Mouse (Mus musculus) liver, embryonic 11.5 days (tissue): ENCODE results near the gene Nlk. TPM values are rescaled to one million over a fixed set of nuclear protein-coding genes. Genes with fewer than 3 reads are reported as not detected.

Source experiments
- ATAC-seq: fragments of 200-750 bp; cut with Nextera tagmentation; replicated peaks from 2 replicates; pipeline ENCODE4 v1.8.0; 2017; ENCODE audit warnings: moderate number of reproducible peaks, mild to moderate bottlenecking, moderate TSS enrichment, moderate library complexity; ENCODE audit not compliant: low FRiP score
- DNase-seq: peaks from one replicate; pipeline ENCODE4 v3.0.0-alpha.2; 2017; ENCODE audit warnings: low spot score
- H3K27ac ChIP-seq: fragments of 300-500 bp; sonication (generic); 2 replicates; pipeline ENCODE4 v1.5.1; 2014; ENCODE audit warnings: mild to moderate bottlenecking, low read depth, low read length, control low read depth
- H3K27me3 ChIP-seq: fragments of 300-500 bp; sonication (generic); replicated peaks from 2 replicates; pipeline ENCODE4 v1.6.1; 2014; ENCODE audit warnings: low read length, mixed read lengths; ENCODE audit not compliant: control insufficient read depth, insufficient read depth
- H3K36me3 ChIP-seq: fragments of 300-500 bp; sonication (generic); 2 replicates; pipeline ENCODE4 v1.6.1; 2014; ENCODE audit warnings: mild to moderate bottlenecking, low read length, moderate library complexity, mixed read lengths; ENCODE audit not compliant: control insufficient read depth, insufficient read depth
- H3K4me1 ChIP-seq: fragments of 300-500 bp; sonication (generic); replicated peaks from 2 replicates; pipeline ENCODE4 v1.6.1; 2014; ENCODE audit warnings: low read length, mixed read lengths; ENCODE audit not compliant: control insufficient read depth, insufficient read depth
- H3K4me2 ChIP-seq: fragments of 300-500 bp; sonication (generic); 2 replicates; pipeline ENCODE4 v1.6.1; 2014; ENCODE audit warnings: mild to moderate bottlenecking, control low read depth, moderate library complexity
- H3K4me3 ChIP-seq: fragments of 300-500 bp; sonication (generic); 2 replicates; pipeline ENCODE4 v1.5.1; 2014; ENCODE audit warnings: low read depth, low read length, control low read depth
- H3K9ac ChIP-seq: fragments of 300-500 bp; sonication (generic); 2 replicates; pipeline ENCODE4 v1.6.1; 2014; ENCODE audit warnings: low read depth, low read length, control low read depth
- H3K9me3 ChIP-seq: fragments of 300-500 bp; sonication (generic); 2 replicates; pipeline ENCODE4 v1.6.1; 2016; ENCODE audit warnings: low read length, inconsistent platforms, mixed read lengths; ENCODE audit not compliant: control insufficient read depth
- WGBS: fragments of 180-500 bp; shearing (Covaris S2); extraction: QIAGEN DNeasy Blood & Tissue Kit; methylation state at CpG from one replicate; pipeline ENCODE4 v1.1.7; 2014; 5-methylcytosine and 5-hydroxymethylcytosine counted together
- polyA plus RNA-seq: library from polyadenylated mRNA; unstranded; fragments of >200 nt; fragmentation: Nextera tagmentation; extraction: Ambion mirVana; gene quantifications from 2 replicates; pipeline ENCODE4 v1.2.1, GENCODE M21; 2014

The Nlk gene
- polyA plus RNA-seq, 1 experiment from 2014 or later: 17.2 TPM

DNA sequence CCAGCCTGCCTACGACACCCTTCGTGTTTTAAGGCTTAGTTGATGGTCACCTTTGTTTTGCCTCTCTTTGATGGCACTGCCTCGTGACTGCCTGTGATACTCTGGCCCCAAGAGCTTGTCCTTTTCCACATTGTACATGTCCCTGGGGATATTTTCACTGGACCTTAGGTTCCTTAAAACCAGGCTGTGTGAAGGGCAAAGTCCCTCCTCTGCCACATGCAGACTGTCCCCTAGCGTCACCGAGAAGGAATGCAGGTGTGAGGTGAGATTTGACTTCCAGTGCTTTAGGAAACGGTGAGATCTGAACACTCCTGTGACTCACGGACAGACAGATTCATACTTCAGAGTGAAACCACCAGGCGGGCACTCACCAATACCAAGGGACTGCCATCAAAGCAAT is 139.9 kb downstream of the Nlk start:
- no peak for ATAC-seq
- DNase-seq: no peak
- H3K36me3 ChIP-seq: no peaks in the 10 kb centered on the region

DNA sequence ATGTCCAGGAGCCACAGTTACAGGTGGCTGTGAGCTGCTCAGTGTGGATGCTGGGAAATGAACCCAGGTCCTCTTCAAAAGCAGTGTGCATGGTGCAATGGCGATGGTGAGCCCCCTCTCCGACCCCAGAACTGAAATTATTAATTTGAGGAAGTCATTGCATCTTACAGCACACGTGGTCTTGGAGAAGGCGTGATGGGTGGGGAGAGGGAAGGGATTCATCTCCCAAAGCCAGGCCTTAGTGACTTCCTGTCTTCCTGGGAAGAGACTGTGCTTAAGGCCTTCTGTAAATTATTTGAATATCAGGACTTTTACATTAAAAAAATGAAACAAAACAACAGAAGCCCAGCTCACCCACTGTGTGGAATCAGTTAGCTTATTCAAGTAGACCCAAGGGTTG is 141.1 kb downstream of the Nlk start:
- no peaks in the 10 kb centered on the region for H3K36me3 ChIP-seq
- no peak for ATAC-seq
- DNase-seq: no peak
- no peaks in the 10 kb centered on the region for H3K9me3 ChIP-seq
- H3K4me2 ChIP-seq: no peak overlapping the region
- H3K27ac ChIP-seq: no peak overlapping the region
- H3K9ac ChIP-seq: no peak overlapping the region
- 69% methylated on average over 4 of the region's 4 CpGs for WGBS
- H3K4me1 ChIP-seq: peaks cover 6% of the 10 kb centered on the region
- no peak overlapping the region for H3K4me3 ChIP-seq
- no peaks in the 10 kb centered on the region for H3K27me3 ChIP-seq

More for the DNA sequence above, 139.9 kb downstream of the Nlk start:
- WGBS: 58% methylated on average over 8 of the region's 8 CpGs
- H3K9me3 ChIP-seq: no peaks in the 10 kb centered on the region
- H3K4me2 ChIP-seq: no peak overlapping the region
- no peak overlapping the region for H3K9ac ChIP-seq
- H3K27ac ChIP-seq: no peak overlapping the region
- H3K4me1 ChIP-seq: peaks cover 6% of the 10 kb centered on the region
- H3K4me3 ChIP-seq: no peak overlapping the region
- no peaks in the 10 kb centered on the region for H3K27me3 ChIP-seq

DNA sequence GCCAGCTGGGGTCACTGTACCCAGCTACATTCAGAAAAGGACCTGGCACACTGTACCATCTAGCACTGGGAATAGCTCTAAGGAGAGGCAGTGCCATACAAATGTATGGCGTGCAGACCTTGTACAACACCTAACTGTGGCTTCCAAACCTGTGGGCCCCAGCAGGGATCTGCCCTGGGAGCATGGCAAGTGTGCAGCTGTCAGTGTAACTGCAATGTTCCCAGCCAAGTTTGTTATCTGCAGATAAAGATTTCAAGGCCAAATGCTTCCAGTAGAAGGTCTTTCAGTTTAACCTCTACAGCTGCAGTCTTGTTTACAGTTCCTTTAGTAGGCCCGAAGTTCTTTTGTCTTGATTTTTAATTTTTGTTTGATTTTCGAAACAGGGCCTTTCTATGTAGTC is 141.6 kb downstream of the Nlk start:
- Histone ChIP-seq H3K9ac (peak overlapping the region; percentile 16; the same call in 1 of the 2 replicates), H3K4me1 (peaks cover 6% of the 10 kb centered on the region), H3K27ac (no peak overlapping the region), H3K4me2 (no peak overlapping the region), H3K4me3 (no peak overlapping the region), H3K9me3 (no peaks in the 10 kb centered on the region), H3K27me3 (no peaks in the 10 kb centered on the region), H3K36me3 (no peaks in the 10 kb centered on the region)
- no peak for DNase-seq
- no peak for ATAC-seq
- 60% methylated on average over 3 of the region's 3 CpGs for WGBS

DNA sequence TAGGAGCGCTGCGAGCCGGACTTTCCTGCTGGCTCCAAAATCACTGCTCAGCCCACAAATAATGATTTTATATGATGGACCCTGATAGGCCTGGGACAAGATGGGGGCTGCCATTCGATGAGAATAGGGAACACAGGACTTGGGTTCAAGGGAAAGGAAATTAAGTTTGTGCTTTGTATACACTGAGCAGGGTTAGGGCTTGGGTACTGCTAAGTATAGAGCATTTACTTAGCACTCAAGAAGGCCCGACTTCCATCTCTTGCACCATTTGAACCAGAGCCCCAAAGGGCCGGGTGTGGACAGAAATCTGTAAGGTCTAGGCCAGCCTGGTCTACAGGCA is 146.1 kb downstream of the Nlk start:
- DNase-seq (no peak), ATAC-seq (peak; percentile 11)
- Histone ChIP-seq H3K36me3 (no peaks in the 10 kb centered on the region), H3K27me3 (no peaks in the 10 kb centered on the region), H3K4me3 (peak overlapping the region; percentile 76), H3K4me1 (peaks cover 21% of the 10 kb centered on the region), H3K4me2 (peak overlapping the region; percentile 81), H3K9ac (peak overlapping the region; percentile 56), H3K27ac (0 out of 2 replicates have a peak overlapping the region, but pooled peaks have one; percentile 2), H3K9me3 (no peaks in the 10 kb centered on the region)
- WGBS: 33% methylated on average over 6 of the region's 6 CpGs

DNA sequence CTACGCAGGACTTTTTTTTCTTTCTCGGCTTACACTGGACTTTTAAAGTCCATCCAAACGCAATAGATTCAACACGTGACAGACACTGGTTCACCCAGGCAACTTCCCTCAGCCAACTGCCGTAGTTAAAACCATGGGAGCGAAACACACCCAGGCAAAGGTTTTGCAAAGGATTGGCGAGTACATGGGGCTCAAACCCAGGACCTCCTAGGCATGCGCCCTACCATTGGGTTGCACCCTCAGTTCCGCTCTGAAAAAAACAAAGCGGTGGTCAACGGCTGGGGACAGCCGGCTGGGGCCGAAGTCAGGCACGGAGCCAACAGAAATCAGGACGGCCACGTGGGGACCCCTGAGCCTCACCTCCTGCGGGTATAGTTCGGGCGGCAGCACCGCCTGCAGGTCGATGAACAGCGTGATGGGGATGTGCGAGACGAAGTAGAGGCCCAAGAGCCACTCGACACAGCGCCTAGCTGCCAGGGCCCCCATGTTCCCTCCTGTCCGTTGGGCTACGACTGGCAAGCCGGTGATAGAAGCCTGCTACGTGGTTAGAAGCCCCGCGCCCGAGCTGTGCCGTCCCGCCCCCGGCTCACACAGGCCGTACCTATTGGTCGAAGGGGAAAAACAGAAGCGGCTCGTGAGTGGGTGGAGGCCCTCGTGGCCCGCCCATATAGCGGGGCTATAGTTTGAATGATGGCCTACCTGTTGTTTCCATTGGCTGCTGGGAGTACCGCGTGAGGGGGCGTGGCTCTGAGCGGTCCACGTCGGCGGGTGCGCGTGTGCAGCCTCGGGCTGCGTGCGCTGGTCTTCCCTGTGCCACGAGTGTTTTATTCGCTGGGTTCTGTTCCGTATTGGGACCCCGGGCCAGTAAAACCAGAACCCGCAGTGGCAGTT is 146.8 kb downstream of the Nlk start, which contains the start of gene Tmem97:
Gene Tmem97, minus strand, starts transcription at position 610 of the 891 bp plus-strand sequence.
- WGBS: under 1% methylated on average over 60 of the region's 60 CpGs
- Histone ChIP-seq H3K4me3 (peak within 1 kb of the TSS; percentile 76), H3K9me3 (no peaks in the 10 kb centered on the region), H3K27ac (peak within 1 kb of the TSS; percentile 85), H3K36me3 (no peaks in the 10 kb centered on the region), H3K4me1 (peaks cover 16% of the 10 kb centered on the region), H3K4me2 (peak within 1 kb of the TSS; percentile 81), H3K9ac (peak within 1 kb of the TSS; percentile 76), H3K27me3 (no peaks in the 10 kb centered on the region)
- ATAC-seq (peak; percentile 100), DNase-seq (peak; percentile 92)

DNA sequence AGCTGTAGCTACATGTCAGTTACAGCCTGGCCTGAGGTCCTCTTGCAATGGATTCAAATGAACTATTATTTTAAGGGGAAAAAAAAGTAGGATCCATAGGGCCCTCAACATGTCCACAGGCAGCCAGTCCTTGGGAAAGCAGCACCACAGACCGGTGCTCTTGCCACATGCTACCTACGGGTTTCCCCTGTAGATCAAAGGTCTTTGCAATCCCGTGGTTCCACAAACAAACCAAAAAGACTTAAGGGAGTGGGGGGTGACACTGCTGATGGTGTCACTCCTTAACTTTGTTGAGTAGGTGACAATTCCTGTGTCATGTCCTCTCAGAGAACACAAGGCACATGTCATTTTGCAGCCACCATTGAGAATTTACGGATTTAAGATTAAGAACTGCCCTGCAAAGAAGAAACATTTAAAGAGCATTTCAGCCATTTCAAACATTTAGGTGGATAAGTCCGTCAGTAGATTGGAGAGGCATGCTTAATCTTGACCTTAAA is 147.6 kb downstream of the Nlk start:
- H3K4me3 ChIP-seq: peak overlapping the region; percentile 76
- DNase-seq: no peak
- WGBS: 4% methylated on average over 5 of the region's 5 CpGs

DNA sequence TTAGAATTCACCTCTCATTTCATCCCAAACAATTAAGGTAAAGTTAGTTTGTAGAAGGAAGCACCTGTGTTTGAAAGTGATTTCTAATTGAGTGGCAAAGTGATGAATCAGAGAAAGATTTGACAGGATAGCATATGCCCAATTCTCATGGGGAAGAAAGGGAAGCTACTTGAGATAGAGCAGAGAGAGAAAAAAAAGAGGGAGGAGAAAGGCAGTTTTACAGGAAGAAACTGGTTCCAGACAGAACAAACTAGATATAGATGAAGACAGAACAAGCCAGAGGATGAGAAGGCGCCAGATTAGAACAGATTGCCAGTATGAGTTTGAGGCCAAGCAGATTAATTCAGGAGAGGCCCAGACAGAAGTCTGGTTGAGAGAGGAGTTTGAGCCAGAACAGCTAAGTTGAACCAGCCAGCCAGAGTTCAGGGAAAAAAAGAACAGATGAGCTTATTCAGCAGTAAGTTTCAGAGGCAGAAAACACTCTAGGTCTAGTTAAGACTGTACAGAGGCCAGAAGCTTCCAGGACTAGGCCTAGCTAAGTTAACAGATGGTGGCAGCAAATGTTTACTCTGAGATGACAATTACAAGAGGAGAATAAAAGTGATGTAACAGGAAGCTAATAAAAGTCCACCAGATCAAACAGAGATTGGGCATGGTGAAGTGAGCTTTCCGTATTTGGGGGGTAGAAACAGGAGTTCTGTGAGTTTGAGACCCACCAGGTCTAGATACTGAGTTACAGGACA is 149.3 kb downstream of the Nlk start:
- Histone ChIP-seq H3K9me3 (no peaks in the 10 kb centered on the region), H3K36me3 (peaks cover 6% of the 10 kb centered on the region; the same call in 1 of the 2 replicates), H3K9ac (no peak overlapping the region), H3K4me2 (peak overlapping the region; percentile 81), H3K27me3 (no peaks in the 10 kb centered on the region), H3K27ac (no peak overlapping the region), H3K4me3 (no peak overlapping the region), H3K4me1 (peaks cover 20% of the 10 kb centered on the region)
- no peak for ATAC-seq
- 68% methylated on average over 2 of the region's 2 CpGs for WGBS
- DNase-seq: no peak

More for the DNA sequence above, 147.6 kb downstream of the Nlk start:
- H3K36me3 ChIP-seq: no peaks in the 10 kb centered on the region
- H3K9me3 ChIP-seq: no peaks in the 10 kb centered on the region
- peak overlapping the region; percentile 81 for H3K4me2 ChIP-seq
- ATAC-seq: no peak
- H3K9ac ChIP-seq: peak overlapping the region; percentile 76
- peaks cover 20% of the 10 kb centered on the region for H3K4me1 ChIP-seq
- H3K27me3 ChIP-seq: no peaks in the 10 kb centered on the region
- H3K27ac ChIP-seq: peak overlapping the region; percentile 85

DNA sequence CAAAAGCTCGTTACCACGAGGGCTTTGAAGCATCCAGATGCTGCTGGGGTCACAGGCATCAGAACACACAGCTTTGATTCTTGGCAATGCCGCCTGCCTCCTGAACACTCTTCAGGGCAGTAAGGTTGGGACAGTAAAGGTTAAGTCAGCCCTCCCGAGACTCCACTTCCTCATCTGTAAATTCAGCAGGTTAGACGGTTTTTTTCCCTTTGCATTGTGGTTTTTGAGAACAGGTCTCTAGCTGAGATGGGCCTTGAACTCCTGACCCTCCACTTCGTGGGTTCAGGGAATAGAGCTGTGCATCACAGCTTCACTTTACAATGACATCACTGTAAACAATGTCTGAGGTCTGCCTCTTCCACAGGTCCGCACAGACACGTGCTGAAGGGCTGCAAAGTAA is 152.0 kb downstream of the Nlk start:
- peaks cover 20% of the 10 kb centered on the region for H3K4me1 ChIP-seq
- no peak overlapping the region for H3K4me2 ChIP-seq
- H3K9ac ChIP-seq: no peak overlapping the region
- no peak overlapping the region for H3K27ac ChIP-seq
- WGBS: 53% methylated on average over 8 of the region's 8 CpGs
- H3K27me3 ChIP-seq: no peaks in the 10 kb centered on the region
- no peak; the same call in 1 of the 2 replicates for ATAC-seq
- DNase-seq: no peak
- no peaks in the 10 kb centered on the region for H3K9me3 ChIP-seq
- no peak overlapping the region for H3K4me3 ChIP-seq
- H3K36me3 ChIP-seq: peaks cover 15% of the 10 kb centered on the region
